Mouse (Mus musculus) olfactory bulb, adult 2 months (tissue): ENCODE results near the gene Lpin1.

Experiments used
- CTCF ChIP-seq: fragments of 200-500 bp; IDR thresholded peaks from 2 replicates; pipeline ENCODE4 v1.5.1; 2012; ENCODE audit warnings: low read depth, mild to moderate bottlenecking, low read length, moderate library complexity; ENCODE audit not compliant: insufficient read depth
- POLR2A ChIP-seq: fragments of 200-500 bp; IDR thresholded peaks from 2 replicates; pipeline ENCODE4 v1.6.1; 2012; ENCODE audit warnings: mild to moderate bottlenecking, low read depth, low read length, moderate library complexity; ENCODE audit not compliant: insufficient read depth

- TF ChIP-seq CTCF (no peak), POLR2A (no peak)
Measured at GRCm38 (mm10) chr12:16615738-16616137, 5.0 kb upstream of the Lpin1 start.
